Mouse (Mus musculus) heart, adult 2 months (tissue): Measurements from ENCODE around the gene Nrxn2.

Source experiments
- CTCF ChIP-seq: fragments of 200-600 bp; IDR thresholded peaks from 2 replicates; pipeline ENCODE4 v1.8.1; 2022; ENCODE audit warnings: antibody characterized with exemption, mild to moderate bottlenecking, moderate library complexity
- EP300 ChIP-seq: fragments of 200-500 bp; IDR thresholded peaks from 2 replicates; pipeline ENCODE4 v1.6.1; 2011; ENCODE audit warnings: low read depth, low read length, control low read depth; ENCODE audit not compliant: insufficient read depth
- POLR2A ChIP-seq: fragments of 200-500 bp; IDR thresholded peaks from 2 replicates; pipeline ENCODE4 v1.6.1; 2011; ENCODE audit warnings: mild to moderate bottlenecking, low read depth, low read length, control low read depth; ENCODE audit not compliant: insufficient read depth

DNA sequence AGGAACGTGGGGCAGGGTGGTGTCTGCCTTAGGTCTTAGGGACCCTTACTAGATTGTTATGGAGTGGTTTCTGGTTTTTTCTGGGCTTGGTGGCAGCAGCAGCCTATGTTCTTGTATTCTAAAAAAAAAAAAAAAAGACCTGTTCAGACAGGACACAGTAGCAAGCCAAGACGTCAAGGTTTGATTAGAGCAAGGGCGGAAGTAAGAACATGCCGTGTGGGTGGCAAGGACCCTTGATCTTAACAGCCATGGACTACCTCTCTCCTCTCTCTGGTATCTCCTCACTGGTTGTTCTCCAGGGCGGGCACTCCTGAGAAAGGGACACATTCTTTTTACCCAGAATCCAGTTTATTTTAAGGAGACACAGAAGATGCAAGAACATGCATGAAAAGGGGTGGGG, 134.6 kb downstream of the Nrxn2 start:
- TF ChIP-seq EP300, result no peak
- TF ChIP-seq CTCF, result no peak
- no peak for TF ChIP-seq POLR2A
